Mouse (Mus musculus): ENCODE measurements around the gene F13a1. TPM values are rescaled to one million over a fixed set of nuclear protein-coding genes. Genes with fewer than 3 reads are reported as not detected.
A peak's percentile ranks its signal among the peaks of the same experiment; 100 is the strongest.

The F13a1 gene
- total and polyA plus RNA-seq, 2 experiments from 2014 or later = 11.3 to 12.4 TPM

- H3K9me3 ChIP-seq (ENCODE audit: low read length) = no peaks in the 10 kb centered on the region
- WGBS = 73% methylated on average over 5 of the region's 5 CpGs
- no peak for ATAC-seq (ENCODE audit: low FRiP score)
These were observed 10.8 kb upstream of the F13a1 start for GRCm38 (mm10) chr13:37060810-37061209.

GRCm38 (mm10) chr13:37056662-37057061, 6.6 kb upstream of the F13a1 start:
- no peak overlapping the region for H3K27ac ChIP-seq (ENCODE audit: low read depth, low read length)
- DNase-seq (ENCODE audit: low spot score) = no peak
- 81% methylated on average over 7 of the region's 7 CpGs for WGBS
- no peak for TF ChIP-seq CTCF (IDR thresholded peaks at IDR 0.05)
- no peaks in the 10 kb centered on the region for H3K9me3 ChIP-seq (ENCODE audit: low read length)
- H3K36me3 ChIP-seq (ENCODE audit: insufficient read depth, low read length) = no peaks in the 10 kb centered on the region
- no peak for ATAC-seq (ENCODE audit: low FRiP score)
- H3K4me3 ChIP-seq (ENCODE audit: low read depth, low read length) = no peak overlapping the region
- no peak overlapping the region for H3K9ac ChIP-seq (replicated peaks; ENCODE audit: low read length, poor library complexity, severe bottlenecking)
- no peaks in the 10 kb centered on the region for H3K4me1 ChIP-seq (ENCODE audit: insufficient read depth, low read length)
- H3K4me2 ChIP-seq (ENCODE audit: low read depth, low read length, poor library complexity, severe bottlenecking) = no peak overlapping the region
- no peaks in the 10 kb centered on the region for H3K27me3 ChIP-seq (ENCODE audit: insufficient read depth, low read length)

More at GRCm38 (mm10) chr13:37060810-37061209, 10.8 kb upstream of the F13a1 start:
- Histone ChIP-seq H3K4me1 (ENCODE audit: insufficient read depth, low read length) (no peaks in the 10 kb centered on the region), H3K4me3 (ENCODE audit: low read depth, low read length) (no peak overlapping the region), H3K9ac (replicated peaks; ENCODE audit: low read length, poor library complexity, severe bottlenecking) (no peak overlapping the region), H3K36me3 (ENCODE audit: insufficient read depth, low read length) (no peaks in the 10 kb centered on the region), H3K27ac (ENCODE audit: low read depth, low read length) (no peak overlapping the region), H3K4me2 (ENCODE audit: low read depth, low read length, poor library complexity, severe bottlenecking) (no peak overlapping the region), H3K27me3 (ENCODE audit: insufficient read depth, low read length) (no peaks in the 10 kb centered on the region)
- no peak for DNase-seq (ENCODE audit: low spot score)
- no peak for TF ChIP-seq CTCF (IDR thresholded peaks at IDR 0.05)

- Histone ChIP-seq H3K27ac (ENCODE audit: low read depth, low read length) (no peak overlapping the region), H3K27me3 (ENCODE audit: insufficient read depth, low read length) (no peaks in the 10 kb centered on the region), H3K4me2 (ENCODE audit: low read depth, low read length, poor library complexity, severe bottlenecking) (no peak overlapping the region), H3K9me3 (ENCODE audit: low read length) (no peaks in the 10 kb centered on the region), H3K4me1 (ENCODE audit: insufficient read depth, low read length) (no peaks in the 10 kb centered on the region), H3K4me3 (ENCODE audit: low read depth, low read length) (no peak overlapping the region), H3K9ac (replicated peaks; ENCODE audit: low read length, poor library complexity, severe bottlenecking) (no peak overlapping the region), H3K36me3 (ENCODE audit: insufficient read depth, low read length) (no peaks in the 10 kb centered on the region)
- WGBS = 65% methylated on average over 2 of the region's 2 CpGs
- ATAC-seq (ENCODE audit: low FRiP score) = no peak
- TF ChIP-seq CTCF (IDR thresholded peaks at IDR 0.05) = no peak
- DNase-seq (ENCODE audit: low spot score) = no peak
These were observed 413 bp downstream of the F13a1 start for GRCm38 (mm10) chr13:37049631-37050030.

- DNase-seq (ENCODE audit: low spot score) (no peak), ATAC-seq (ENCODE audit: low FRiP score) (no peak)
- WGBS = 84% methylated on average over 6 of the region's 6 CpGs
These were observed 1.0 kb downstream of the F13a1 start for GRCm38 (mm10) chr13:37049018-37049417.

GRCm38 (mm10) chr13:37045005-37045404, 5.0 kb downstream of the F13a1 start:
- Histone ChIP-seq H3K4me2 (ENCODE audit: low read depth, low read length, poor library complexity, severe bottlenecking) (no peak overlapping the region), H3K4me3 (ENCODE audit: low read depth, low read length) (no peak overlapping the region), H3K4me1 (ENCODE audit: insufficient read depth, low read length) (no peaks in the 10 kb centered on the region), H3K9ac (replicated peaks; ENCODE audit: low read length, poor library complexity, severe bottlenecking) (no peak overlapping the region), H3K27ac (ENCODE audit: low read depth, low read length) (no peak overlapping the region), H3K9me3 (ENCODE audit: low read length) (no peaks in the 10 kb centered on the region), H3K27me3 (ENCODE audit: insufficient read depth, low read length) (no peaks in the 10 kb centered on the region), H3K36me3 (ENCODE audit: insufficient read depth, low read length) (no peaks in the 10 kb centered on the region)
- ATAC-seq (ENCODE audit: low FRiP score) (no peak), DNase-seq (ENCODE audit: low spot score) (no peak)
- 76% methylated on average over 3 of the region's 3 CpGs for WGBS
- TF ChIP-seq CTCF (IDR thresholded peaks at IDR 0.05) = peak; percentile 44

More at GRCm38 (mm10) chr13:37049018-37049417, 1.0 kb downstream of the F13a1 start:
- H3K4me2 ChIP-seq (ENCODE audit: low read depth, low read length, poor library complexity, severe bottlenecking) = no peak overlapping the region
- no peaks in the 10 kb centered on the region for H3K9me3 ChIP-seq (ENCODE audit: low read length)
- no peak overlapping the region for H3K27ac ChIP-seq (ENCODE audit: low read depth, low read length)
- no peak overlapping the region for H3K4me3 ChIP-seq (ENCODE audit: low read depth, low read length)
- no peaks in the 10 kb centered on the region for H3K4me1 ChIP-seq (ENCODE audit: insufficient read depth, low read length)
- no peak for TF ChIP-seq CTCF (IDR thresholded peaks at IDR 0.05)
- no peaks in the 10 kb centered on the region for H3K36me3 ChIP-seq (ENCODE audit: insufficient read depth, low read length)
- no peak overlapping the region for H3K9ac ChIP-seq (replicated peaks; ENCODE audit: low read length, poor library complexity, severe bottlenecking)
- no peaks in the 10 kb centered on the region for H3K27me3 ChIP-seq (ENCODE audit: insufficient read depth, low read length)

- Histone ChIP-seq H3K4me1 (ENCODE audit: insufficient read depth, low read length) (no peaks in the 10 kb centered on the region), H3K27ac (ENCODE audit: low read depth, low read length) (no peak overlapping the region), H3K9ac (replicated peaks; ENCODE audit: low read length, poor library complexity, severe bottlenecking) (no peak overlapping the region), H3K9me3 (ENCODE audit: low read length) (no peaks in the 10 kb centered on the region), H3K27me3 (ENCODE audit: insufficient read depth, low read length) (no peaks in the 10 kb centered on the region), H3K36me3 (ENCODE audit: insufficient read depth, low read length) (no peaks in the 10 kb centered on the region), H3K4me3 (ENCODE audit: low read depth, low read length) (no peak overlapping the region), H3K4me2 (ENCODE audit: low read depth, low read length, poor library complexity, severe bottlenecking) (no peak overlapping the region)
- 73% methylated on average over 3 of the region's 3 CpGs for WGBS
- DNase-seq (ENCODE audit: low spot score) = no peak
- no peak for ATAC-seq (ENCODE audit: low FRiP score)
- no peak for TF ChIP-seq CTCF (IDR thresholded peaks at IDR 0.05)
These were observed 15.3 kb downstream of the F13a1 start for GRCm38 (mm10) chr13:37034745-37035144.
